Mouse (Mus musculus) embryonic facial prominence, embryonic 13.5 days (tissue): ENCODE results near the gene Tcap. TPM values are rescaled to one million over a fixed set of nuclear protein-coding genes. Genes with fewer than 3 reads are reported as not detected.

Source experiments
- ATAC-seq: fragments of 200-750 bp; cut with Nextera tagmentation; 2 replicates; pipeline ENCODE4 v1.8.0; 2017; ENCODE audit warnings: low read depth; ENCODE audit not compliant: insufficient number of reproducible peaks, insufficient read depth, low FRiP score, low TSS enrichment
- H3K27ac ChIP-seq: fragments of 300-500 bp; sonication (generic); 2 replicates; pipeline ENCODE4 v1.5.1; 2015; ENCODE audit warnings: moderate library complexity, mild to moderate bottlenecking, inconsistent platforms
- H3K27me3 ChIP-seq: fragments of 300-500 bp; sonication (generic); 2 replicates; pipeline ENCODE4 v1.6.1; 2015; ENCODE audit warnings: mild to moderate bottlenecking, inconsistent platforms
- H3K36me3 ChIP-seq: fragments of 300-500 bp; sonication (generic); 2 replicates; pipeline ENCODE4 v1.6.1; 2015; ENCODE audit warnings: mild to moderate bottlenecking, inconsistent platforms
- H3K4me1 ChIP-seq: fragments of 300-500 bp; sonication (generic); 2 replicates; pipeline ENCODE4 v1.6.1; 2015; ENCODE audit warnings: inconsistent platforms
- H3K4me2 ChIP-seq: fragments of 300-500 bp; sonication (generic); 2 replicates; pipeline ENCODE4 v1.6.1; 2015; ENCODE audit warnings: moderate library complexity, mild to moderate bottlenecking, inconsistent platforms
- H3K4me3 ChIP-seq: fragments of 300-500 bp; sonication (generic); 2 replicates; pipeline ENCODE4 v1.5.1; 2015; ENCODE audit warnings: mild to moderate bottlenecking, inconsistent platforms
- H3K9ac ChIP-seq: fragments of 300-500 bp; sonication (generic); 2 replicates; pipeline ENCODE4 v1.6.1; 2015; ENCODE audit warnings: mild to moderate bottlenecking, inconsistent platforms
- H3K9me3 ChIP-seq: fragments of 300-500 bp; sonication (generic); 2 replicates; pipeline ENCODE4 v1.6.1; 2016; ENCODE audit warnings: inconsistent platforms
- WGBS: fragments of 180-500 bp; shearing (Covaris S2); methylation state at CpG from one replicate; pipeline ENCODE4 v1.1.7; 2015; ENCODE audit warnings: mixed read lengths; 5-methylcytosine and 5-hydroxymethylcytosine counted together
- polyA plus RNA-seq: library from polyadenylated mRNA; unstranded; fragments of >200 nt; fragmentation: Nextera tagmentation; extraction: Ambion mirVana; gene quantifications from 2 replicates; pipeline ENCODE4 v1.2.1, GENCODE M21; 2015

Tcap gene
- polyA plus RNA-seq, 1 experiment from 2014 or later, result 0.89 TPM

DNA sequence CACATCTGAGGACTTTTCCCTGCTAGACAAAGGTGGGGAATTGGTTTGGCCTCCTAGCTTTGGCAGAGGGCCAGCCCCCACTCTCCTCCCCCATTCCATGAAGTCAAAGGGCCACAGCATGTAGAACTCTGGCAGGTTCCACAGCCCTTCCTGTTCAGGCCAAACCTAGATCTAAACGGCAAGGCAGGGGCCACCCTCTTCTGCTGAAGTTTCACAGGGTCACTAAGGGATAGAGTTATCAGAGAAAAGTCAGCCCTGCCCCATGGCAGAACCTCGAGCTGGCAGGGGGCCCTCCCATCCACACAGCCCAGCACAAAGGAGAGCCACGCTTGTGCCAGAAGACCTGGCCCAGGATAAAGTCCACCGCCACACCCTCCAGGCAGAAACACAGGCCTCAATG, 11.4 kb downstream of the Tcap start:
- Histone ChIP-seq H3K36me3 (peaks cover 8% of the 10 kb centered on the region), H3K9ac (no peak overlapping the region), H3K4me1 (peaks cover 38% of the 10 kb centered on the region), H3K4me3 (no peak overlapping the region), H3K4me2 (no peak overlapping the region), H3K9me3 (no peaks in the 10 kb centered on the region), H3K27me3 (peaks cover 18% of the 10 kb centered on the region), H3K27ac (peak overlapping the region; percentile 29; the same call in 1 of the 2 replicates)
- ATAC-seq, result no peak
- WGBS, result 63% methylated on average over 4 of the region's 4 CpGs

- Histone ChIP-seq H3K4me1 (peaks cover 32% of the 10 kb centered on the region), H3K27ac (no peak overlapping the region), H3K9me3 (no peaks in the 10 kb centered on the region), H3K27me3 (no peaks in the 10 kb centered on the region; the same call in none of the 2 replicates), H3K36me3 (peaks cover 8% of the 10 kb centered on the region), H3K4me2 (no peak overlapping the region), H3K9ac (no peak overlapping the region), H3K4me3 (no peak overlapping the region)
- WGBS, result 91% methylated on average over 7 of the region's 7 CpGs
- ATAC-seq, result no peak
Measured at GRCm38 (mm10) chr11:98397946-98398345, 14.3 kb downstream of the Tcap start.

GRCm38 (mm10) chr11:98400161-98400726, 16.6 kb downstream of the Tcap start, which contains the start of gene Pgap3:
TSS of gene Pgap3 (minus strand) at chr11:98400490.
- peak within 1 kb of the TSS; percentile 97 for H3K27ac ChIP-seq
- H3K4me1 ChIP-seq, result peaks cover 9% of the 10 kb centered on the region
- under 1% methylated on average over 40 of the region's 40 CpGs for WGBS
- peaks cover 8% of the 10 kb centered on the region for H3K36me3 ChIP-seq
- peak within 1 kb of the TSS; percentile 76 for H3K4me3 ChIP-seq
- H3K9me3 ChIP-seq, result no peaks in the 10 kb centered on the region
- peak within 1 kb of the TSS; percentile 82 for H3K9ac ChIP-seq
- peak within 1 kb of the TSS; percentile 65 for H3K4me2 ChIP-seq
- ATAC-seq, result peak; percentile 90
- H3K27me3 ChIP-seq, result no peaks in the 10 kb centered on the region

GRCm38 (mm10) chr11:98400816-98401215, 17.2 kb downstream of the Tcap start:
- Histone ChIP-seq H3K4me3 (peak overlapping the region; percentile 76), H3K9ac (peak overlapping the region; percentile 82), H3K4me2 (peak overlapping the region; percentile 65), H3K27ac (peak overlapping the region; percentile 97), H3K27me3 (no peaks in the 10 kb centered on the region), H3K36me3 (peaks cover 8% of the 10 kb centered on the region), H3K9me3 (no peaks in the 10 kb centered on the region), H3K4me1 (peaks cover 9% of the 10 kb centered on the region)
- WGBS, result 55% methylated on average over 3 of the region's 3 CpGs
- ATAC-seq, result no peak

GRCm38 (mm10) chr11:98406621-98407020, 23.0 kb downstream of the Tcap start:
- 60% methylated on average over 6 of the region's 6 CpGs for WGBS

GRCm38 (mm10) chr11:98408872-98409271, 25.3 kb downstream of the Tcap start:
- 49% methylated on average over 8 of the region's 8 CpGs for WGBS
- Histone ChIP-seq H3K9ac (peak overlapping the region; percentile 69), H3K4me2 (peak overlapping the region; percentile 49), H3K27me3 (peaks cover 5% of the 10 kb centered on the region; the same call in 1 of the 2 replicates), H3K27ac (peak overlapping the region; percentile 68), H3K4me3 (peak overlapping the region; percentile 15; the same call in 1 of the 2 replicates), H3K9me3 (no peaks in the 10 kb centered on the region), H3K4me1 (peaks cover 30% of the 10 kb centered on the region), H3K36me3 (no peaks in the 10 kb centered on the region)
- ATAC-seq, result no peak

More at GRCm38 (mm10) chr11:98406621-98407020, 23.0 kb downstream of the Tcap start:
- no peak overlapping the region for H3K27ac ChIP-seq
- H3K4me3 ChIP-seq, result no peak overlapping the region
- H3K36me3 ChIP-seq, result no peaks in the 10 kb centered on the region
- no peak overlapping the region for H3K4me2 ChIP-seq
- H3K4me1 ChIP-seq, result peaks cover 20% of the 10 kb centered on the region
- H3K9ac ChIP-seq, result no peak overlapping the region
- H3K9me3 ChIP-seq, result no peaks in the 10 kb centered on the region
- peaks cover 5% of the 10 kb centered on the region; the same call in 1 of the 2 replicates for H3K27me3 ChIP-seq
- no peak for ATAC-seq

GRCm38 (mm10) chr11:98409341-98409822, 25.8 kb downstream of the Tcap start:
- no peak for ATAC-seq
- 3% methylated on average over 10 of the region's 10 CpGs for WGBS
- peak overlapping the region; percentile 69 for H3K9ac ChIP-seq
- H3K36me3 ChIP-seq, result no peaks in the 10 kb centered on the region
- peaks cover 35% of the 10 kb centered on the region for H3K4me1 ChIP-seq
- H3K27ac ChIP-seq, result peak overlapping the region; percentile 68
- peak overlapping the region; percentile 49 for H3K4me2 ChIP-seq
- H3K27me3 ChIP-seq, result peaks cover 5% of the 10 kb centered on the region; the same call in 1 of the 2 replicates
- no peaks in the 10 kb centered on the region for H3K9me3 ChIP-seq
- H3K4me3 ChIP-seq, result peak overlapping the region; percentile 15; the same call in 1 of the 2 replicates

- 0% methylated on average over 49 of the region's 49 CpGs for WGBS
- peak within 1 kb of the TSS; percentile 99 for H3K27ac ChIP-seq
- H3K9ac ChIP-seq, result peak within 1 kb of the TSS; percentile 98
- H3K36me3 ChIP-seq, result peaks cover 10% of the 10 kb centered on the region; the same call in 1 of the 2 replicates
- H3K27me3 ChIP-seq, result peaks cover 5% of the 10 kb centered on the region; the same call in 1 of the 2 replicates
- H3K9me3 ChIP-seq, result no peaks in the 10 kb centered on the region
- peak within 1 kb of the TSS; percentile 96 for H3K4me3 ChIP-seq
- H3K4me2 ChIP-seq, result peak within 1 kb of the TSS; percentile 75
- peak; percentile 86 for ATAC-seq
- H3K4me1 ChIP-seq, result peaks cover 53% of the 10 kb centered on the region
Measured at GRCm38 (mm10) chr11:98412273-98412796, 28.7 kb downstream of the Tcap start, which contains the start of gene Erbb2. TSS of gene Erbb2 (plus strand) at chr11:98412470.

DNA sequence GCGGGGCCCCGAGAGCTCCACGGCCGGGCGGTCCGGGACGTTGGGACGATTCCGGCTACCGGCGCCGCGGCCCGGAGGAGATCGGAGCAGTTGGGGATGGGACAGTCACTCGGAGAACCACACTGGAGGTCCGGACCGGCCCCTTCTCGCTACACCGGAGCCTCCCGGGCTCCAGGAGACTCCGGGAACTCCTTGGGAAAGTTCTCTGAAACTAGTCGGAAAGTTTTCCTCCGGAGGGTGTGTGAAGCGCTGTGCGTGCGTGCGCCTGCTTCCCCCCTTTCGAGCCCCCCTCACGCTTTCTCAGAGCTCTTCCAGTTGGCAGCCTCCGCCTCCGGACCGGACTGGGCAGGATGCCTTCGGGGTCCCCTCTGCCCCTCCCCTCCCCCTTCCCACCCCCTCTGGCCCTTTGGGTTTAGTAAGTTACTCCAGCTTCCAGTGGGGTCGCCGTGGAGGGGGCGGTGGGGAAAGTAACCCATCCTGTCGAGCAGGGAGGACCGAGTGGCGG, 29.2 kb downstream of the Tcap start:
- H3K9ac ChIP-seq, result peak overlapping the region; percentile 98
- peak overlapping the region; percentile 99 for H3K27ac ChIP-seq
- H3K27me3 ChIP-seq, result peaks cover 5% of the 10 kb centered on the region; the same call in 1 of the 2 replicates
- H3K9me3 ChIP-seq, result no peaks in the 10 kb centered on the region
- WGBS, result 0% methylated on average over 40 of the region's 40 CpGs
- peaks cover 53% of the 10 kb centered on the region for H3K4me1 ChIP-seq
- peak overlapping the region; percentile 96 for H3K4me3 ChIP-seq
- peak; percentile 33; the same call in 1 of the 2 replicates for ATAC-seq
- peak overlapping the region; percentile 75 for H3K4me2 ChIP-seq
- peaks cover 10% of the 10 kb centered on the region; the same call in 1 of the 2 replicates for H3K36me3 ChIP-seq

- WGBS, result 16% methylated on average over 7 of the region's 7 CpGs
- Histone ChIP-seq H3K4me1 (peaks cover 54% of the 10 kb centered on the region), H3K9ac (peak overlapping the region; percentile 98), H3K4me2 (peak overlapping the region; percentile 75), H3K36me3 (peaks cover 10% of the 10 kb centered on the region; the same call in 1 of the 2 replicates), H3K27ac (peak overlapping the region; percentile 99; the same call in 1 of the 2 replicates), H3K27me3 (peaks cover 5% of the 10 kb centered on the region; the same call in 1 of the 2 replicates), H3K9me3 (no peaks in the 10 kb centered on the region), H3K4me3 (peak overlapping the region; percentile 96)
- ATAC-seq, result no peak
Measured at GRCm38 (mm10) chr11:98413731-98414130, 30.1 kb downstream of the Tcap start.

- Histone ChIP-seq H3K27me3 (peaks cover 5% of the 10 kb centered on the region; the same call in 1 of the 2 replicates), H3K4me3 (peak overlapping the region; percentile 96), H3K27ac (no peak overlapping the region), H3K4me2 (peak overlapping the region; percentile 75), H3K9ac (peak overlapping the region; percentile 98), H3K36me3 (peaks cover 14% of the 10 kb centered on the region; the same call in 1 of the 2 replicates), H3K9me3 (no peaks in the 10 kb centered on the region), H3K4me1 (peaks cover 49% of the 10 kb centered on the region)
- WGBS, result 40% methylated on average over 2 of the region's 2 CpGs
- ATAC-seq, result no peak
Measured at GRCm38 (mm10) chr11:98414162-98414561, 30.6 kb downstream of the Tcap start.
